Mouse (Mus musculus) frontal cortex, postnatal 36 days (tissue): Measurements from ENCODE around the gene Gatc.
"Not testable (repeated sequence)": the region's sequence is repeated elsewhere in the genome, so short reads cannot be mapped to it uniquely, and the experiment has no call there.

Experiments
- DNase-seq, 2 experiments: peaks; one replicate each; pipeline ENCODE4 v3.0.0; 2022; ENCODE audit warnings: low spot score in 2 of 2

Gene Gatc

DNA sequence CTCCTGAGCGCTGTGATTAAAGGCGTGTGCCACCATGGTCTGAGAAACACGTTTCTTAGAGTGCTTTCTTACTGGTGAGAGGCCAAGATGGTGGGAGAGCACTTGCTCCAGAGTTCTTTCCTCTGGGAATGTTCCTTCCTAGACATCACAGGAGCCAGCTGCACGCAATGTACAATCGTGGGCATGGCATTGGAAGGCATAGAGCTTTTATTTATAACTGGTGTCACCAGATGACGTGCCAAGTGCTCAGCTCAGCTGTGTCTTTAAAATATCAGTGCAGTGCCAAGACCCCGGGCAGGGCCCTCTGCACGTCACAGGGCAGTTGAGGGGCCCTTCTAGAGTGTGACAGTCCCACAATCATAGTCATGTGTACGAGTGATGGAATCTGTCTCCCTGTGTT, 10.0 kb downstream of the Gatc start:
- peak in 1 of 2 experiments; percentile 44 for DNase-seq

DNA sequence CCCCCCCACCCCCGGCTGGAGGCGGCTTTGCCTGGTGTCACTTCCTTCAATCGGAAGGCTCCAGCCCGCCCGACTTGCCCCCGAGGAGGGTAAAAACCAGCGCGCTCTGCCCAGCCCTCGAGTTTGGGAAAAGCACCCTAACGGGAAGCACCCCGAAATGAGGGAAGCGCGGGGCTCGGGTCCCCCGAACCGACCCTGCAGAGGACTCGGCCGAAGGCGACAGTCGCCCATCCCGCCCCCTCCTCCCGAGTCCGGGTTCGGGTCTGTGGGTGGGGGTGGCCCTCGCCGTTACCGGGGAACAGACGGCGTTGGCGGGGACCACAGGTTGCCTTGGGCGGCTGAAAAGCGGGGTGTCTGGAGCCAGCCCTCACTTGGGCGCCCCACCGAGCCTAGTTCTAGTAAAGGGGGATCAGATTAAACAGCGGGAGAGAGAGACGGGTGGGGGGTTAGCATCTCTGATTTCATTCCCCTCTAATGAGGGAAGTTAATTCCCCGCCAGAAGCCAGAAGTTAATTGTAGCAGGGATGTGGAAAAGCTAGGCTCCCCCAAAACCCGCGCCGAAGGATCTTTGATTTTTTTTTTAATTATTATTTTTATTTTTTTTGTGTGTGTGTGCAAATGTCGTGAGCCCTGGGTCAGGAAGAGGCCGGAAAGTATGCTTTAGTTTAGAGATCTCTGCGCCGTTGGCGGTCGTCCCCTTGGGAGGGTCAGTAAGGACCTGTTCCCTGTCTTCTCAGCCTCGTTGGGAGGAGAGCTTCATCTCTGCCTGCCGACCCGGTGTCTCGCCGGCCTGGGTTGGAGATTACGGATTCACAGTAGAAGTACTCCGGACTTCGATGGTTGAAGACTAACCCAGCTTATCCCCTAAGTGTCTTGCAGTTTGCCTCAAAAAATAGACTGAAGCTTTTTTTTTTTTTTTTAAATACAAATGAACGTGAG, 13.1 kb downstream of the Gatc start:
- DNase-seq: peak in 1 of 2 experiments; percentile 42

DNA sequence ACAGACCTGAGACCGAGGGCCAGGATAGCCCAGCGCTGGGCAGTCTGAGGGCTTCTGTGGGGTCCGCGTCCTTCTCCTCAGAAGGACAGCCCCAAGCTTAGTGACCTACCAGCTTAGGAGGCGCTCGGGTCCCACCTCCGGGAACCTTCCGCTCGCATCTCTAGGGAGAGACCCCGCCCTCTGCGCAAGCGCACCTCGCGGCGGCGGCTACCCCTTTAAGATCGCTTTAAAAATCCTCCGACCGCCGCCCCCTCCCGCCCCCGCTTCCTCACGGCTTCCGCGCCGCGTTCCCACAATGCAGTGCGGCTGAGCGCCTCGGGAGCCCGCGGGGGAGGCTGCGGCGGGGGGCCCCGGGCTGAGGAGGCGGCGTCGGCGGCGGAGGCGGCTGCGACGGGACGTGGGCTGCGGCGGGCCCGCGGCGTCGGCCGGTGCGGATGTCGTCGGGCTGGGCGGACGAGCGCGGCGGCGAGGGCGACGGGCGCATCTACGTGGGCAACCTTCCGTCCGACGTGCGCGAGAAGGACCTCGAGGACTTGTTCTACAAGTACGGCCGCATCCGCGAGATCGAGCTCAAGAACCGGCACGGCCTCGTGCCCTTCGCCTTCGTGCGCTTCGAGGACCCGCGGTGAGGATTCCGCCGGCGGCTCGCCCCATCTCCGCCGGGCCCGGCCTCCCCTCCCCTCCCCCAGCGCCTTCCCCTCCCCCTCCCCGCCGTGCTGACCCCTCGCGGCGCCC, 13.9 kb downstream of the Gatc start, which contains the start of gene Srsf9:
Srsf9 (plus strand) TSS at position 303 of the 735 bp plus-strand sequence.
- DNase-seq: peak; percentile 96

DNA sequence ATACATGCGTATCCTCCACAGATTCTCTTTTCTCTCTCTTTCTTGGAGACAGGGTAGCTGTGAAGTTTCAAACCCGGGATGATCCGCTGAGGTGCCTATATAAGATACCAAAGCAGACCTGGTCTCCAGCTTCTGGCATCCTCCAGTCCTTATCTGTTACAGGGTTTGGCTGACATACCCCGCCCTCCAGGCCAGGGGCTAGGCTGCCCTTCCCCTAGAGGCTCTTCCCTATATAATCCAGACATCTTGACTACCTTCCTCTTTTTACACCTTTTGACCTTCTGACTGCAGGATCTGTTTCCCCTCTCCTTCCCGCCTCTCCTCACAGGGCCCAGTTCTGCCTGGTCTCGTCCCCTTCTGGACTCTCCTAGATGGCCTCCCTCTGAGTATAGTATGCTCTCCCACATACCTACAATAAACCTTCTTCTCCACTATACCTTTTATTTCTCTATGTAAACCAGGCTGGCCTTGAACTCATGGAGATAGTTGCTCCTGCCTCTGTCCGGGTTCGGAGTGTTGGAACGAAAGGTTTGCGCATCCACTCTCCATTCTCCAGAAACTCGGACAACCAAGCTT, 14.6 kb downstream of the Gatc start:
- no peak for DNase-seq

DNA sequence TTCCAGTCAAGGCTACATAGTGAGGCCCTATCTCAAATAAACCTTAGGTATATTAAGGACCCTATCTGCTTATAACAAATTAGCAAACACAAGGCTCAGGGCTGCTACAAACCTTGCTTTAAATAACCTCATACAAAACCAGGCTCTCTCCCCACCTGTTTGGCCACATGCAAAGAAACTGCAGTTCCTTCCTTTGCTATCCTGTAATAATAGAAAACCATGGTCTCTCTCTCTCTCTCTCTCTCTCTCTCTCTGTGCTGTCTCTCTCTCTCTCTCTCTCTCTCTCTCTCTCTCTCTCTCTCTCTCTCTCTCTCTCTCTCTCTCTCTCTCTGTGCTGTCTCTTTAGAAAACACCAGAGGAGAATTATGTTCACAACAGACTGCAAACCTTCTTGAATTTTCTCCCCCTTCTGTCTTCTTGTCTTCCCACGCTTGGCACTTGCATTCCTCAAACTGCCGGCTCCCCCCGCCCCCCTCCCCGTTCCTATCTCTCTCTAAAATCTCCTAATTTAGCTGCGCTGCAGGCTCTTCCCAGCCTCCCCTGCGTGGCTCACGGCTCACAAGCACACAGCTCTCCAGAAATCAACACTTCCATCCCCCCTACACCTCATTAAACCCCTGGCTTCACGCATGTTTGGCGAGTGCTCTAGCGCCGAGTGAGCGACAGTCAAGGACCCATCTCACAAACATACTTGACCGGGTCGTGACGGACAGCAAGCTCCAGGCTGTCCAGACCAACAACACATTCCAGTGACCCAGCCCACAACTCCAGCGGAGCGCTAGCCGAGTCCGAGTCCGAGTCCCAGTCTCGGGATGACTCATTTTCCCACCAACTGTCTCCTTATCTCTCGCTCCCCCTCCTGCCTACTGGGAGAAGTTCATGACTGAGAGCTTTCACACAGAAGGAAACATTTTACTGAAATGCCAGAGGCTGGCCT, 21.7 kb downstream of the Gatc start:
- peak; percentile 86 to 87 for DNase-seq

DNA sequence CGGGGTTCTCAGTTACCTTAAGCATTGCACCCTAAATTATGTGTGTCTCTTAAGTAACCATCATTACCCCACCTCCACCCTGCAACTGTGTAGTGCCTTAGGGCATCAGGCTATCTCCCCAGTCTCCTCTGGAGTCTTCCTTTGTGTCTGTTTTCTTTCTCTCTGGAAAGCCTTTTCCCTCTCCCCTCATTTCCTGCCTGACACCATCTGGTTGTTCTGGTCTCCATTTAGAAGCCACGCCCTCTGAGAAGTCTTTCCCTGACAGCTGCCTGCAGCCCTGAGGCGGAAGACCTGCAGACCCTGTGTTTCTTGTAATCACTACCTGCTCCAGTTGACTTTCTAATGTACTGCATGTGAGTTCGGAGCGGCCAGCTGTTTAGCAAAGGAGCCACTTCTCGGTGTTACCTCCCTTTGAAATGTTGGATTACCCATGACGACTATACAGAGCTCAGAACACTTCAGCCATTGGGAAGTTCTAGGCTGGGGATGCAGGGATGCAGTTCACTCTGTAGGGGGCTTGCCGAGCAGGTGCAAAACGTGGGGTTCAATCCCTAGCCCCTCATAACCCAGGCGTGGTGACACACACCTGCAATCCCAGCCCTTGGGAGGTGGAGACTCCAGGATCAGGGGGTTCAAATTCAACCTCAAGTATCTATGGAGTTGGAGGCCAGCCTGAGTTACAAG, 23.2 kb downstream of the Gatc start:
- no peak for DNase-seq

DNA sequence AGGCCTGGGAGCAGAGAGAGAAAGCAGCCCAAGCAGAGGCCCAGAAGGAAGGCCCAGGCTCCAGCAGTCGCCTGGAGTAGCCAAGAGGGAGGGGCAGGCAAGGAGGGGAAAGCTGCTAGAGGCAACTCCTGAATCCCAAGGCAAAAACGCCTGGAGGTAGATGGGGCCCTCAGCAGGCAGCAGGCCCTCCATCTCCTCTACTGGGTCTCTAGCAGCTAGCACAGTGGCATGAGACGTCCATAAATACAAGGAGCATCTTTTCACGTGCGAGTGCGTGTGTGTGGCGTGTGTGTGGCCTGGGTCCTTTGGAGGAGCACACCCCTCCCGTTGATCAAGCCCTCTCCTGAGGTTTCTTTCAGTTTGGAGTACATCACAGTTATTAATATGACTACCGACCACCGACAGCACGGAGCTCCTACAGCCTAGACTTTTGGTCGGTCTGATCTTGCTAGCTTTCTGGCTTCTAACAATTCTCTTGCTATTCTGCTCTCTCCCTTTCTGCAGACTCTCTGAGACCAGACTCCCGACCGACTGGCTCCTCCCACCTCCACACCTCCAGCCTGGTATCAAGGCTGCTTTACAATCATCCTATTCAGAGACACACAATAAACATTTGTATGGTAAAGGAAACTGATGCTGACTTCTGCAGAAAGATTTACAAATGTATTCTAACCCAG, 23.9 kb downstream of the Gatc start:
- no peak for DNase-seq

DNA sequence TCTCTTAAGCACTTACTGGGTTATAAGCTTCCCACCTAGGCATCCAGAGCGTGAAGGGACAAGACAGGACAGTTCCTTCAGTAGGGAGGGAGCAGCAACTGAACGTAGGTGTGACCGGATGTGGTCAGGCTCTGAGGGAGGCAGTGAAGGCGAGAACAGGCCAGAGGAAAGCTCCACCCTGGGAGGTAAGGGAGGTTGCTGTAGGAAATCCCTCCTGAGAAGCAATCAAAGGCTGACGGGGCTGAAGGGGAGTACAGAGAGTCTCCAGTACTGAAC, 27.4 kb downstream of the Gatc start:
- DNase-seq: no peak

DNA sequence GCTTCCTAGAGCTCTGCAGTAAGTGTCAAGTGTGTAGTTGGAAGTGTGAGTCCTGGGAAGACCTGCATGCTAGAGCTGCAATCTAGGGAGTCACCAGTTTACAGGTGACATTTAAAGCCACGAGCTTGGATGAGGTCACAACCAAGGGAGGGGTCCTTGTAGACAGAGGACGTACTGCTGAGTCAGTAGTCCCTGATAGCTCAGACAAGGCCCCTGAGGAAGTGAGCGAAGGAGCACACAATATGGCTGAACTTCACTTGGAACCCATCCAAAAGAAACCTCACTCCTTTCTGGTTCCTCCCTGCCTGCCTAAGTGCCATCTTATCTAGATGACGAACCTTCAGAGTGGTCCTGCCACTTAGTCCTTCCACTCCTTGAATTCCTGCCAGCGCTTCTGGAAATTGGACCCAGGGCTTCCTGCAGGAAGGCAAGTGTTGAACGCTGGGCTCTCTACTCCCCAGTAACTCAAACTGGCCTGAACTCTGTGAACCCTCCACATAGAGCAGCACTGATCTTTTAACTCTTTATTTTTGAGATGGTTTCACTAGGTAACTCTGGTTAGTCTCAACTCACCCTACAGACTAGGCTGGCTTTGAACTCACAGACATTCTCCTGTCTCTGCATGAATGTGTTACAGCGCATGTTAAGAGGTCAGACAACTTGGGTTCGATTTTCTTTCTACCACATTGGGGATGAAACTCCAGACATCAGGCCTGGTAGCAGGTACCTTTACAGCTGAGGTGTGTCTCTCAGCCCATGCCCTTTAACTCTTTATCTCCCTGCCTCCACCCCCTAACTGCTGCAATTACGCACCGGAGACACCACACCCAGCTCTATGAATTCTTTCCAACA, 27.9 kb downstream of the Gatc start:
- no peak for DNase-seq

DNA sequence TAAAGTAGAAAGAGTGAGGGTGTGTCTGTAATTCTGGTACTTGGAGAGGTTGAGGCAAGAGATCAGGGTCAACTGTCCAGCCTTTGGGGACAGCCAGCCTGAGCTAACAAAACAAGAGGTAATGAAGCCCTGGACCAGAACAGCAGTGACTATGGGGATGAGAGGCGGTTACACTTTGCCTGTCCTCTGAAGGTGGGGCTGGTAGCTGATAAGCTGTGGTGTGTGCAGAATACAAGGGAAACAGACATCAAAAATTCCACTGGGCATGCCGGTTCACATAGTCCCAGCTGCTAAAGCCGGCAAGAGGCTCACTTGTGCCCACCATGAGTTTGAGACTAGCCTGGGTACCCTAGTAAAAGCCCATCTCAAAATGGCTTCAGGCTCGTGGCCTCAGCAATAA, 28.6 kb downstream of the Gatc start:
- no peak for DNase-seq

DNA sequence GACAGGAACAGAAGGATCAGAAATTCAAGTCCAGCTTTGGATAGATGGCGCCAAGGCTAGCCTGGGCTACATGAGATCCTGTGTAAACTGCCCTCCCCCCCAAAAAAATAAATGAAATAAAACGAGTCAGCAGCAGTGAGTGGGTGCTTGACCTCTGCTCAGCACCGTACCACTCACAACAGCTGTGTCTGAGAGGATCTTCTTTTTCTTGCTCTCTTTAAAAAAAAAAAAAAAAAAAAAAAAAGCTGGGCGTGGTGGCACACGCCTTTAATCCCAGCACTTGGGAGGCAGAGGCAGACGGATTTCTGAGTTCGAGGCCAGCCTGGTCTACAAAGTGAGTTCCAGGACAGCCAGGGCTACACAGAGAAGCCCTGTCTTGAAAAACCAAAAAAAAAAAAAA, 38.8 kb downstream of the Gatc start:
- DNase-seq: not testable (repeated sequence)

DNA sequence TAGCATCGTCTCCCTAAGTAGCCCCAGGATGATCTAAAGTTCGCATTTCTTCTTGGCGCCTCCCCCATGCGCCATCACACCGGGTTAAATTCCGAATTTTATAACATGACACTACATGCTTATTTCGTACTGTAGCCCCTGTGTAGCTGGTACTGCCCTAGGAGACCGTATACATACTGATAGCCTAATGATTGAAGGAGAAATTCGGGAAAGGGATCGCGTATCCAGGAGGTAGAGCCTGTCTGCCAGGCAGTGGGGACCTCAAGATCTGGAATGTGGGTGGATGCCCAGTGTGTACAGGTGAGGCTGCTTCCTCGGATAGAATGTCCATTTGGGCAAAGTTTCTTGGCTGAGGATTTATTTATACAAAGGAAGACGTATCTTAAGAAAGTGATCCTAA, 39.4 kb downstream of the Gatc start:
- DNase-seq: no peak

DNA sequence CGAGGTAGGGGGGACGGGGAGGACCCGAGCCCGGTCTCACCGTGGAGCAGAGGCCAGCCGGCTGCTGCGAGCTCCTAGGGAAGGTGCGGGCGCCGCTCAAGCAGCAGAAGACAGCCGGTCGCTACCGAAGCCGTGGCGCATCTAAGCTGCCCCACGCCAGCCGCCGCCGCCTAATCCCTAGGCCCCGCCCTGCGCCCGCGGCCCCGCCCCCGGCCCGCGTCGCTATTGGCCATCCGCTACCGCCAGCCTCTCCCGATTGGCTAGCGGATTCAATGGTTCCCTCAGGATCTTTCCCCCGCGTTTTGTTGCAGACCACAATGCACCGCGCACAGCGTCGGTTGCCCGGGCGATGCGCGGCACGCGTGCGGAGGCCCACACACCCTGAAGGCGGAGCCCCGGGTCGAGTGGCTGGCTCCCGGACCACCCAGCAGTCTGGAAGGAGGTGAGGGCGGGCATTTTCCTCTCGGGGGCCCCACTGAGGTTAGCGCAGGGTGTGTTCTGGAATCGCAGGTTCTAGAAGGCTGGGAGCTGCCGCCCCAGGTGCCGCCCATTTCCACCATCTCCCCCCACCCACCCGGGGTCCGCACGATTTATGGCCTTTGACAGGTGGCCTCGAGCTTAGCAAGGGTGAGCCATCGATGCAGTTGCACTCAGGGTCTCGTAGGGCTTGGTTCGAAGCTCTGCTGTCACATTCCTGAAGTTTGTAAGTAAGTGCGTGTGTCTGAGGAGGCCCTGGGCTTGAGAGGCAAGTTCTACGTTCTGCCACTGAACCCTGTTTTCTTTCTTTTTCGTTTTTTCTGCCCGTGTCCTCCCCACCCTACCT, 40.0 kb downstream of the Gatc start, which contains the start of gene Dynll1:
Dynll1 (minus strand) TSS at position 208 of the 823 bp plus-strand sequence.
- peak; percentile 100 for DNase-seq

DNA sequence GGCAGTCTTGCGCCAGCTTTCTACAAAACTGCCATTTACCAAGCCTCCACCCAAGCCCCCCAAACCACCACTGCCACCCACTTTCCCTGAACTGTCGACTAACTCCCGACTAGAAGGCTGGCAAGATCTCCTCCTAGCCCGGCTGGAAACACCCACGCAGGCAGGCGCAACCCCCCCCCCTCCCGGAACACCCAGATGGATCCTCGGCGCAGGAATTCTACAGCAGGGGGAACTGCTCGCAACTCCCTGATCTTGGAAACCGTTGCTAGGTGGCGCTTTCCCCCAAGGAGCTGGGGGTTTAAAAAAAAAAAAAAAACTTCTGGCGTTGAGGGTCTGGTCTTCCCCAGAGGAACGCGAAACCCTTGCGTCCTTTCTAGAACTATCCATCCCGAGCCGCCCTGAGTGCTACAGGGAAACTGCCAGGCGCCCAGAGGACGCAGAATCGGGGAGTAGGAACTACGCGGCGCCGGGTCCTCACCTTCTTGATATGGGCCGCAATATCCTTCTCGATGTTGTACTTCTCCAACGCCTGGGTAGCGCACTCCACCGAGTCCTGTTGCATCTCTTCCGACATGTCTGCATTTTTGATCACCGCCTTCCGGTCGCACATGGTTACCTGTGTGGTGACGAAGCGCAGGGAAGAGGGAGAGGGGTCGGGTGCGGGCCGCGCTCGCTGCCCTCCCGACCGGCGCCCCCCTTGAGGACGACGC, 40.8 kb downstream of the Gatc start:
- DNase-seq: peak; percentile 60

DNA sequence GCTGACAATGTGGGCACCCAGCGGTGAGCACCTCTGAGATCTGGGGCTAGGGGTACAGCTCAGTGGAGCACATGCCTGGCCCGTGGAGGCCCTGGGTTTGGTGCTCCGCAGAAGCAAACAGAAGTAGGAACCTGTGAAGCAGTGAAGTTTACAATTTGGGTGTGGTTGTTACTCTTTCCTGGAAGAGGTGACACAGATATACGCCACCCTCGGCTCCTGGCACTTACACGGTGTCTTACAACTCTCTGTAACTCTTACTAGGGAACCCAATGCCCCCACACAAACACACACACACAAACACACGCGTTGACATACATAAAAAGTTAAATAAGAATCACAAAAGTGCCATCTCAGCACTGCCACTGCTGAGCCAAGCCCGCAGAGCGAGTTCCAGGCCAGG, 44.6 kb downstream of the Gatc start:
- DNase-seq: no peak

DNA sequence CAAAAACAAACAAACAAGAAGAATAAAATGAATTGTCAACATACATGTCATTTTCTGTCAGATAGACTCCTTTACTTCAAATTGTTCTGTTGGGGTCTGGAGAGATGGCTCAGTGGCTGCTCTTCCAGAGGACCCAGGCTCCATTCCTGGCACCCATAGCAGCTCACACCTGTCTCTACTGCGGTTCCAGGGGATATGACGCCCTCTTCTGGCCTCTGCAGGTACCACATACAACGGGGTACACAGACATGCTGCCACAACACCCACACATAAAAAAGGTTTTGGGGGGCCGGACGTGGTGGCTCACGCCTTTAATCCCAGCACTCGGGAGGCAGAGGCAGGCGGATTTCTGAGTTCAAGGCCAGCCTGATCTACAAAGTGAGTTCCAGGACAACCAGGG, 46.8 kb downstream of the Gatc start:
- no peak for DNase-seq

DNA sequence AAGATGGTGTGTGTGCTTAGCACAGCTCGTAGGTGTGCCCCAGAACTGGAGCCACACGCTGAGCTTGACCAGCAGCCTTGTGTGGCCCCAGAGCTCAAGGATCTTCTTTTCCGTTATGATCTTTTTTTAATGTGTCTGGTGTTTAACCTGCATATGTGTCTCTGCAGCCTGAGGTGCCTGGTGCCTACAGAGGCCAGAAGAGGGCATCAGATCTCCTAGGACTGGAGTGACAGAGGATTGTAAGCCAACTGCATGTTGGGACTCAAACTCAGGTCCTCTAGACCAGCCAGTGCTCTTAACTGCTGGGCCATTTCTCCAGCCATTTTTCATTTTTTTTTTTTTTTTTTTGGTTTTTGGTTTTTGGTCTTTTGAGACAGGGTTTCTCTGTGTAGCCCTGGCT, 56.2 kb downstream of the Gatc start:
- no peak for DNase-seq
